Comparison of ENCODE assay signal across 9 mouse cellular contexts in genomic region chr5:150156063-150156786, GRCm38 (mm10). TPM values are rescaled to one million over a fixed set of nuclear protein-coding genes. Genes with fewer than 3 reads are reported as not detected.
DNase-seq lines count a peak whose midpoint lies in the region; ATAC-seq and TF ChIP-seq lines count a peak whose summit lies in the region.
"Had no signal": no experiment of that assay in that cellular context is flagged by ENCODE, and none has a peak within 500 bp of the region (broad histone marks: within the 10 kb centered on the region; RNA-seq: fewer than 3 reads in every experiment).

No protein-coding gene starts in this region.

- intact Hi-C loops in gastrocnemius, adult 2 months (cut with DNase I), result loop anchor here (5.0 kb wide), 1 partner anchor 39 kb away; the partner anchor contains the start of gene Fry
- intact Hi-C loops in gastrocnemius, postnatal 14 days (cut with DNase I; ENCODE audit: low total_unique reads), result no loop called here

- peak overlapping the region; percentile 16 for H3K4me2 ChIP-seq in forebrain, embryonic 16.5 days (ENCODE audit: low read length)

- no peak overlapping the region for H3K9ac ChIP-seq in forebrain, embryonic 16.5 days (replicated peaks; ENCODE audit: low read depth, low read length)

- H3K9me3 ChIP-seq in forebrain, embryonic 16.5 days (ENCODE audit: control insufficient read depth, low read length), result no peaks in the 10 kb centered on the region

- no peak for TF ChIP-seq CTCF in gastrocnemius, adult 2 months (IDR thresholded peaks at IDR 0.05)

- H3K27me3 ChIP-seq in forebrain, embryonic 16.5 days (replicated peaks; ENCODE audit: control insufficient read depth, insufficient read depth, low read length), result no peaks in the 10 kb centered on the region
- H3K27me3 ChIP-seq in splenic B cell, adult 2 months (ENCODE audit: control insufficient read depth, insufficient read depth, low read length, poor library complexity, severe bottlenecking), result no peaks in the 10 kb centered on the region

- H3K4me3 ChIP-seq in gastrocnemius, adult 2 months, result peak overlapping the region; percentile 1; the same call in 1 of the 2 replicates
- H3K4me3 ChIP-seq in forebrain, embryonic 16.5 days (replicated peaks; ENCODE audit: low read length), result no peak overlapping the region

- H3K27ac ChIP-seq in gastrocnemius, adult 2 months, result no peak overlapping the region
- H3K27ac ChIP-seq in forebrain, embryonic 16.5 days (ENCODE audit: low read length), result peak overlapping the region; percentile 3; the same call in 1 of the 2 replicates

- no peaks in the 10 kb centered on the region for H3K36me3 ChIP-seq in forebrain, embryonic 16.5 days (ENCODE audit: control insufficient read depth, insufficient read depth)
- H3K36me3 ChIP-seq in splenic B cell, adult 2 months (ENCODE audit: control insufficient read depth, insufficient read depth, low read length, poor library complexity, severe bottlenecking), result no peaks in the 10 kb centered on the region

- WGBS in forebrain, embryonic 16.5 days, result 64% methylated on average over 16 of the region's 16 CpGs

- DNase-seq in gastrocnemius, adult 2 months, result no peak
- no peak for DNase-seq in gastrocnemius, postnatal 14 days
- DNase-seq in right cerebral cortex, adult 18-20 months, result peak; percentile 49
- DNase-seq in right cerebral cortex, postnatal 14 days, result no peak
- peak; percentile 70 for DNase-seq in splenic B cell, adult 2 months (ENCODE audit: low read depth, low spot score)
- DNase-seq in thymus, adult 18-20 months, result no peak
- no peak for DNase-seq in urinary bladder, adult 18-20 months (ENCODE audit: low spot score in 2 of 2)

- peaks cover 17% of the 10 kb centered on the region for H3K4me1 ChIP-seq in forebrain, embryonic 16.5 days (replicated peaks; ENCODE audit: control insufficient read depth, insufficient read depth, low read length)

- peak; percentile 69 for ATAC-seq in forebrain, embryonic 16.5 days
- ATAC-seq: intestine, postnatal 0 days had no signal

RNA-seq across cellular contexts. Expression of gene Fry, which starts 37.8 kb away (rescaled TPM):
- total RNA-seq in gastrocnemius, adult 2 months (2021), result 10 to 100 TPM; 73.5 to 85.7 TPM
- 10 to 100 TPM; 74.1 to 86.7 TPM for total RNA-seq in gastrocnemius, postnatal 14 days (2021)
- 35.1 and 45.4 TPM in 2 replicates for polyA plus RNA-seq in forebrain, embryonic 16.5 days (2015; fragmentation: Nextera tagmentation; extraction: Ambion mirVana)

Comparison
In these comparisons a context has a peak if more than half of its experiments do, and no peak if none do; other contexts are left out.
1. DNase-seq: peak in right cerebral cortex, adult 18-20 months (single experiment) and splenic B cell, adult 2 months (single experiment); none in gastrocnemius, adult 2 months (single experiment), gastrocnemius, postnatal 14 days (single experiment), right cerebral cortex, postnatal 14 days (single experiment), thymus, adult 18-20 months (0 of 2) and urinary bladder, adult 18-20 months (0 of 2).